Mouse (Mus musculus): ENCODE data around the gene Trim14. TPM values are rescaled to one million over a fixed set of nuclear protein-coding genes. Genes with fewer than 3 reads are reported as not detected.
A peak's percentile ranks its signal among the peaks of the same experiment; 100 is the strongest.

Gene Trim14
- polyA plus RNA-seq, 1 experiment from 2014 or later = 11.4 TPM

- H3K4me2 ChIP-seq (ENCODE audit: low read length) = no peak overlapping the region
- no peak overlapping the region for H3K4me3 ChIP-seq (ENCODE audit: low read depth, low read length)
- no peaks in the 10 kb centered on the region for H3K27me3 ChIP-seq (replicated peaks; ENCODE audit: control insufficient read depth, insufficient read depth, low read length)
- peaks cover 29% of the 10 kb centered on the region for H3K36me3 ChIP-seq (ENCODE audit: control insufficient read depth, insufficient read depth, low read length)
- 94% methylated on average over 3 of the region's 3 CpGs for WGBS
- H3K9ac ChIP-seq (ENCODE audit: low read length) = no peak overlapping the region
- H3K9me3 ChIP-seq (ENCODE audit: control insufficient read depth, low read length) = no peaks in the 10 kb centered on the region
- DNase-seq (ENCODE audit: low spot score) = no peak
- no peak overlapping the region for H3K27ac ChIP-seq (ENCODE audit: low read depth)
- peaks cover 24% of the 10 kb centered on the region for H3K4me1 ChIP-seq (replicated peaks; ENCODE audit: control insufficient read depth, insufficient read depth, low read length)
- ATAC-seq (replicated peaks; ENCODE audit: low FRiP score, low TSS enrichment, low read depth) = no peak
Observed at GRCm38 (mm10) chr4:46457186-46457585, 78.8 kb downstream of the Trim14 start.

GRCm38 (mm10) chr4:46456762-46457161, 79.2 kb downstream of the Trim14 start:
- DNase-seq (ENCODE audit: low spot score) (no peak), ATAC-seq (replicated peaks; ENCODE audit: low FRiP score, low TSS enrichment, low read depth) (no peak)
- Histone ChIP-seq H3K9ac (ENCODE audit: low read length) (no peak overlapping the region), H3K9me3 (ENCODE audit: control insufficient read depth, low read length) (no peaks in the 10 kb centered on the region), H3K4me1 (replicated peaks; ENCODE audit: control insufficient read depth, insufficient read depth, low read length) (peaks cover 24% of the 10 kb centered on the region), H3K27me3 (replicated peaks; ENCODE audit: control insufficient read depth, insufficient read depth, low read length) (no peaks in the 10 kb centered on the region), H3K36me3 (ENCODE audit: control insufficient read depth, insufficient read depth, low read length) (peaks cover 25% of the 10 kb centered on the region), H3K4me3 (ENCODE audit: low read depth, low read length) (no peak overlapping the region), H3K27ac (ENCODE audit: low read depth) (no peak overlapping the region), H3K4me2 (ENCODE audit: low read length) (no peak overlapping the region)
- 79% methylated on average over 4 of the region's 4 CpGs for WGBS

- no peak overlapping the region for H3K27ac ChIP-seq (ENCODE audit: low read depth)
- H3K4me3 ChIP-seq (ENCODE audit: low read depth, low read length) = peak overlapping the region; percentile 84; the same call in 1 of the 2 replicates
- peak overlapping the region; percentile 11; the same call in 1 of the 2 replicates for H3K9ac ChIP-seq (ENCODE audit: low read length)
Observed at GRCm38 (mm10) chr4:46454097-46454864, 81.7 kb downstream of the Trim14 start.

GRCm38 (mm10) chr4:46452855-46453719, 82.9 kb downstream of the Trim14 start:
- WGBS = 34% methylated on average over 13 of the region's 13 CpGs
- Histone ChIP-seq H3K4me3 (ENCODE audit: low read depth, low read length) (peak overlapping the region; percentile 84), H3K36me3 (ENCODE audit: control insufficient read depth, insufficient read depth, low read length) (peaks cover 6% of the 10 kb centered on the region; the same call in 1 of the 2 replicates), H3K9ac (ENCODE audit: low read length) (peak overlapping the region; percentile 99), H3K27me3 (replicated peaks; ENCODE audit: control insufficient read depth, insufficient read depth, low read length) (no peaks in the 10 kb centered on the region), H3K9me3 (ENCODE audit: control insufficient read depth, low read length) (no peaks in the 10 kb centered on the region), H3K27ac (ENCODE audit: low read depth) (peak overlapping the region; percentile 98), H3K4me2 (ENCODE audit: low read length) (peak overlapping the region; percentile 76), H3K4me1 (replicated peaks; ENCODE audit: control insufficient read depth, insufficient read depth, low read length) (peaks cover 24% of the 10 kb centered on the region)
- peak; percentile 69 for DNase-seq (ENCODE audit: low spot score)
- ATAC-seq (replicated peaks; ENCODE audit: low FRiP score, low TSS enrichment, low read depth) = no peak

More at GRCm38 (mm10) chr4:46454097-46454864, 81.7 kb downstream of the Trim14 start:
- no peaks in the 10 kb centered on the region for H3K27me3 ChIP-seq (replicated peaks; ENCODE audit: control insufficient read depth, insufficient read depth, low read length)
- no peak for DNase-seq (ENCODE audit: low spot score)
- ATAC-seq (replicated peaks; ENCODE audit: low FRiP score, low TSS enrichment, low read depth) = no peak
- H3K4me1 ChIP-seq (replicated peaks; ENCODE audit: control insufficient read depth, insufficient read depth, low read length) = peaks cover 24% of the 10 kb centered on the region
- H3K9me3 ChIP-seq (ENCODE audit: control insufficient read depth, low read length) = no peaks in the 10 kb centered on the region
- H3K4me2 ChIP-seq (ENCODE audit: low read length) = peak overlapping the region; percentile 76
- WGBS = 71% methylated on average over 5 of the region's 5 CpGs
- peaks cover 6% of the 10 kb centered on the region; the same call in 1 of the 2 replicates for H3K36me3 ChIP-seq (ENCODE audit: control insufficient read depth, insufficient read depth, low read length)

GRCm38 (mm10) chr4:46452481-46452850, 83.5 kb downstream of the Trim14 start:
- peak; percentile 14; the same call in 1 of the 2 replicates for ATAC-seq (replicated peaks; ENCODE audit: low FRiP score, low TSS enrichment, low read depth)
- 2% methylated on average over 17 of the region's 19 CpGs for WGBS
- peaks cover 24% of the 10 kb centered on the region for H3K4me1 ChIP-seq (replicated peaks; ENCODE audit: control insufficient read depth, insufficient read depth, low read length)

GRCm38 (mm10) chr4:46451758-46452480, 84.0 kb downstream of the Trim14 start:
- DNase-seq (ENCODE audit: low spot score) (peak; percentile 86), ATAC-seq (replicated peaks; ENCODE audit: low FRiP score, low TSS enrichment, low read depth) (peak; percentile 24; the same call in 1 of the 2 replicates)
- WGBS = under 1% methylated on average over 86 of the region's 111 CpGs

More at GRCm38 (mm10) chr4:46452481-46452850, 83.5 kb downstream of the Trim14 start:
- H3K36me3 ChIP-seq (ENCODE audit: control insufficient read depth, insufficient read depth, low read length) = peaks cover 6% of the 10 kb centered on the region; the same call in 1 of the 2 replicates
- peak overlapping the region; percentile 99 for H3K9ac ChIP-seq (ENCODE audit: low read length)
- peak overlapping the region; percentile 76 for H3K4me2 ChIP-seq (ENCODE audit: low read length)
- no peaks in the 10 kb centered on the region for H3K9me3 ChIP-seq (ENCODE audit: control insufficient read depth, low read length)
- H3K27me3 ChIP-seq (replicated peaks; ENCODE audit: control insufficient read depth, insufficient read depth, low read length) = no peaks in the 10 kb centered on the region
- H3K4me3 ChIP-seq (ENCODE audit: low read depth, low read length) = peak overlapping the region; percentile 84
- DNase-seq (ENCODE audit: low spot score) = peak; percentile 88
- peak overlapping the region; percentile 98 for H3K27ac ChIP-seq (ENCODE audit: low read depth)

GRCm38 (mm10) chr4:46451240-46451757, 84.6 kb downstream of the Trim14 start:
- DNase-seq (ENCODE audit: low spot score) (peak; percentile 88), ATAC-seq (replicated peaks; ENCODE audit: low FRiP score, low TSS enrichment, low read depth) (peak; percentile 42)
- H3K4me3 ChIP-seq (ENCODE audit: low read depth, low read length) = peak overlapping the region; percentile 84
- H3K27me3 ChIP-seq (replicated peaks; ENCODE audit: control insufficient read depth, insufficient read depth, low read length) = no peaks in the 10 kb centered on the region
- no peaks in the 10 kb centered on the region for H3K36me3 ChIP-seq (ENCODE audit: control insufficient read depth, insufficient read depth, low read length)
- WGBS = 0% methylated on average over 53 of the region's 70 CpGs
- H3K9me3 ChIP-seq (ENCODE audit: control insufficient read depth, low read length) = no peaks in the 10 kb centered on the region
- H3K9ac ChIP-seq (ENCODE audit: low read length) = peak overlapping the region; percentile 99
- peak overlapping the region; percentile 98 for H3K27ac ChIP-seq (ENCODE audit: low read depth)
- peak overlapping the region; percentile 76 for H3K4me2 ChIP-seq (ENCODE audit: low read length)
- H3K4me1 ChIP-seq (replicated peaks; ENCODE audit: control insufficient read depth, insufficient read depth, low read length) = peaks cover 24% of the 10 kb centered on the region

More at GRCm38 (mm10) chr4:46451758-46452480, 84.0 kb downstream of the Trim14 start:
- peaks cover 2% of the 10 kb centered on the region; the same call in 1 of the 2 replicates for H3K36me3 ChIP-seq (ENCODE audit: control insufficient read depth, insufficient read depth, low read length)
- H3K9ac ChIP-seq (ENCODE audit: low read length) = peak overlapping the region; percentile 99
- peak overlapping the region; percentile 98 for H3K27ac ChIP-seq (ENCODE audit: low read depth)
- peaks cover 24% of the 10 kb centered on the region for H3K4me1 ChIP-seq (replicated peaks; ENCODE audit: control insufficient read depth, insufficient read depth, low read length)
- peak overlapping the region; percentile 76 for H3K4me2 ChIP-seq (ENCODE audit: low read length)
- peak overlapping the region; percentile 84 for H3K4me3 ChIP-seq (ENCODE audit: low read depth, low read length)
- no peaks in the 10 kb centered on the region for H3K9me3 ChIP-seq (ENCODE audit: control insufficient read depth, low read length)
- H3K27me3 ChIP-seq (replicated peaks; ENCODE audit: control insufficient read depth, insufficient read depth, low read length) = no peaks in the 10 kb centered on the region

Data from intestine, embryonic 14.5 days (tissue).